Mouse (Mus musculus): ENCODE data around the gene Lrrc7.

Lrrc7 gene

GRCm38 (mm10) chr3:158356706-158357105 is 205.3 kb downstream of the Lrrc7 start:
- DNase-seq: no peak

- no peak for DNase-seq
Observed at GRCm38 (mm10) chr3:158356194-158356593, 205.8 kb downstream of the Lrrc7 start.

GRCm38 (mm10) chr3:158340808-158341207 is 221.2 kb downstream of the Lrrc7 start:
- DNase-seq: no peak

- no peak for DNase-seq
Observed at GRCm38 (mm10) chr3:158330085-158330484, 231.9 kb downstream of the Lrrc7 start.

- no peak for DNase-seq
Observed at GRCm38 (mm10) chr3:158310391-158310790, 251.6 kb downstream of the Lrrc7 start.

GRCm38 (mm10) chr3:158307415-158307814 is 254.6 kb downstream of the Lrrc7 start:
- DNase-seq: no peak

- no peak for DNase-seq
Observed at GRCm38 (mm10) chr3:158298732-158299131, 263.3 kb downstream of the Lrrc7 start.

- no peak for DNase-seq
Observed at GRCm38 (mm10) chr3:158295041-158295440, 267.0 kb downstream of the Lrrc7 start.

GRCm38 (mm10) chr3:158284431-158284830 is 277.6 kb downstream of the Lrrc7 start:
- DNase-seq: no peak

- DNase-seq: no peak
Observed at GRCm38 (mm10) chr3:158278631-158279030, 283.4 kb downstream of the Lrrc7 start.

- DNase-seq: no peak
Observed at GRCm38 (mm10) chr3:158272700-158273099, 289.3 kb downstream of the Lrrc7 start.

GRCm38 (mm10) chr3:158270887-158271286 is 291.1 kb downstream of the Lrrc7 start:
- DNase-seq: no peak

- no peak for DNase-seq
Observed at GRCm38 (mm10) chr3:158252576-158252975, 309.4 kb downstream of the Lrrc7 start.

GRCm38 (mm10) chr3:158247672-158248071 is 314.3 kb downstream of the Lrrc7 start:
- DNase-seq: no peak

GRCm38 (mm10) chr3:158210657-158211056 is 351.4 kb downstream of the Lrrc7 start:
- DNase-seq: no peak

GRCm38 (mm10) chr3:158210026-158210425 is 352.0 kb downstream of the Lrrc7 start:
- peak in 1 of 2 experiments; percentile 6 for DNase-seq

GRCm38 (mm10) chr3:158207840-158208239 is 354.2 kb downstream of the Lrrc7 start:
- no peak for DNase-seq

- DNase-seq: no peak
Observed at GRCm38 (mm10) chr3:158202776-158203175, 359.2 kb downstream of the Lrrc7 start.

- DNase-seq: no peak
Observed at GRCm38 (mm10) chr3:158195426-158195825, 366.6 kb downstream of the Lrrc7 start.

GRCm38 (mm10) chr3:158193229-158193628 is 368.8 kb downstream of the Lrrc7 start:
- DNase-seq: no peak

GRCm38 (mm10) chr3:158174880-158175735 is 386.9 kb downstream of the Lrrc7 start:
- DNase-seq: no peak

- no peak for DNase-seq
Observed at GRCm38 (mm10) chr3:158169180-158169579, 392.8 kb downstream of the Lrrc7 start.

- DNase-seq: no peak
Observed at GRCm38 (mm10) chr3:158168454-158168853, 393.6 kb downstream of the Lrrc7 start.

GRCm38 (mm10) chr3:158165004-158165403 is 397.0 kb downstream of the Lrrc7 start:
- DNase-seq: no peak

- no peak for DNase-seq
Observed at GRCm38 (mm10) chr3:158164452-158164851, 397.6 kb downstream of the Lrrc7 start.

All from lung, postnatal 4 days (tissue).